Mouse (Mus musculus): ENCODE measurements at regions not wholly inside any gene's neighbourhood (a gene's known extent, or its start where the extent isn't known, plus 50 kb on each side); places are given as distances from the start of the nearest gene placed in this dataset.

- WGBS = 89% methylated on average over 5 of the region's 5 CpGs
- no peaks in the 10 kb centered on the region for H3K27me3 ChIP-seq (ENCODE audit: poor library complexity, severe bottlenecking)
- no peaks in the 10 kb centered on the region for H3K36me3 ChIP-seq (replicated peaks)
- H3K4me1 ChIP-seq = peaks cover 3% of the 10 kb centered on the region; the same call in 1 of the 2 replicates
- no peak overlapping the region for H3K4me3 ChIP-seq
- no peaks in the 10 kb centered on the region for H3K9me3 ChIP-seq
- no peak overlapping the region for H3K27ac ChIP-seq
- no peak for DNase-seq (ENCODE audit: extremely low spot score, low spot score)
These were observed 208.5 kb upstream of the Mkln1 start for GRCm38 (mm10) chr6:31190070-31190469.

GRCm38 (mm10) chr6:31190628-31191373 is 207.7 kb upstream of the Mkln1 start:
- WGBS = 65% methylated on average over 5 of the region's 5 CpGs
- H3K36me3 ChIP-seq (replicated peaks) = no peaks in the 10 kb centered on the region
- no peak for DNase-seq (ENCODE audit: extremely low spot score, low spot score)
- peaks cover 5% of the 10 kb centered on the region for H3K4me1 ChIP-seq
- H3K27me3 ChIP-seq (ENCODE audit: poor library complexity, severe bottlenecking) = no peaks in the 10 kb centered on the region
- H3K27ac ChIP-seq = no peak overlapping the region
- H3K4me3 ChIP-seq = no peak overlapping the region
- H3K9me3 ChIP-seq = no peaks in the 10 kb centered on the region

- Histone ChIP-seq H3K36me3 (replicated peaks) (no peaks in the 10 kb centered on the region), H3K27me3 (ENCODE audit: poor library complexity, severe bottlenecking) (no peaks in the 10 kb centered on the region), H3K4me1 (peaks cover 8% of the 10 kb centered on the region), H3K9me3 (no peaks in the 10 kb centered on the region), H3K27ac (no peak overlapping the region), H3K4me3 (no peak overlapping the region)
- 90% methylated on average over 14 of the region's 14 CpGs for WGBS
- DNase-seq (ENCODE audit: extremely low spot score, low spot score) = no peak
These were observed 207.0 kb upstream of the Mkln1 start for GRCm38 (mm10) chr6:31191577-31191976.

GRCm38 (mm10) chr6:31192197-31192596 is 206.3 kb upstream of the Mkln1 start:
- no peaks in the 10 kb centered on the region for H3K36me3 ChIP-seq (replicated peaks)
- H3K4me1 ChIP-seq = peaks cover 8% of the 10 kb centered on the region
- H3K9me3 ChIP-seq = no peaks in the 10 kb centered on the region
- 91% methylated on average over 4 of the region's 4 CpGs for WGBS
- H3K27me3 ChIP-seq (ENCODE audit: poor library complexity, severe bottlenecking) = no peaks in the 10 kb centered on the region
- no peak for DNase-seq (ENCODE audit: extremely low spot score, low spot score)
- no peak overlapping the region for H3K27ac ChIP-seq
- H3K4me3 ChIP-seq = no peak overlapping the region

- 87% methylated on average over 5 of the region's 5 CpGs for WGBS
- Histone ChIP-seq H3K27me3 (ENCODE audit: poor library complexity, severe bottlenecking) (no peaks in the 10 kb centered on the region), H3K36me3 (replicated peaks) (no peaks in the 10 kb centered on the region), H3K27ac (no peak overlapping the region), H3K4me3 (no peak overlapping the region), H3K9me3 (no peaks in the 10 kb centered on the region), H3K4me1 (peaks cover 8% of the 10 kb centered on the region)
- DNase-seq (ENCODE audit: extremely low spot score, low spot score) = no peak
These were observed 205.3 kb upstream of the Mkln1 start for GRCm38 (mm10) chr6:31193202-31193601.

GRCm38 (mm10) chr6:31197631-31198338 is 200.8 kb upstream of the Mkln1 start:
- H3K4me1 ChIP-seq = peaks cover 5% of the 10 kb centered on the region; the same call in 1 of the 2 replicates
- H3K27me3 ChIP-seq (ENCODE audit: poor library complexity, severe bottlenecking) = no peaks in the 10 kb centered on the region
- 62% methylated on average over 4 of the region's 4 CpGs for WGBS
- no peak overlapping the region for H3K27ac ChIP-seq
- H3K36me3 ChIP-seq (replicated peaks) = no peaks in the 10 kb centered on the region
- no peak overlapping the region for H3K4me3 ChIP-seq
- H3K9me3 ChIP-seq = no peaks in the 10 kb centered on the region
- no peak for DNase-seq (ENCODE audit: extremely low spot score, low spot score)

GRCm38 (mm10) chr6:31198340-31198739 is 200.2 kb upstream of the Mkln1 start:
- Histone ChIP-seq H3K9me3 (no peaks in the 10 kb centered on the region), H3K27me3 (ENCODE audit: poor library complexity, severe bottlenecking) (no peaks in the 10 kb centered on the region), H3K27ac (no peak overlapping the region), H3K4me3 (no peak overlapping the region), H3K4me1 (peaks cover 5% of the 10 kb centered on the region; the same call in 1 of the 2 replicates), H3K36me3 (replicated peaks) (no peaks in the 10 kb centered on the region)
- DNase-seq (ENCODE audit: extremely low spot score, low spot score) = no peak
- 85% methylated on average over 8 of the region's 8 CpGs for WGBS

- DNase-seq (ENCODE audit: extremely low spot score, low spot score) = no peak
- Histone ChIP-seq H3K27me3 (ENCODE audit: poor library complexity, severe bottlenecking) (no peaks in the 10 kb centered on the region), H3K4me3 (no peak overlapping the region), H3K9me3 (no peaks in the 10 kb centered on the region), H3K4me1 (peaks cover 3% of the 10 kb centered on the region; the same call in 1 of the 2 replicates), H3K27ac (no peak overlapping the region), H3K36me3 (replicated peaks) (no peaks in the 10 kb centered on the region)
- WGBS = 83% methylated on average over 3 of the region's 3 CpGs
These were observed 197.8 kb upstream of the Mkln1 start for GRCm38 (mm10) chr6:31200705-31201104.

GRCm38 (mm10) chr6:31201375-31201972 is 197.1 kb upstream of the Mkln1 start:
- WGBS = 85% methylated on average over 4 of the region's 4 CpGs
- Histone ChIP-seq H3K36me3 (replicated peaks) (no peaks in the 10 kb centered on the region), H3K9me3 (no peaks in the 10 kb centered on the region), H3K4me3 (no peak overlapping the region), H3K27ac (no peak overlapping the region), H3K4me1 (no peaks in the 10 kb centered on the region), H3K27me3 (ENCODE audit: poor library complexity, severe bottlenecking) (no peaks in the 10 kb centered on the region)
- DNase-seq (ENCODE audit: extremely low spot score, low spot score) = no peak

- DNase-seq (ENCODE audit: extremely low spot score, low spot score) = no peak
- no peak overlapping the region for H3K27ac ChIP-seq
- H3K4me1 ChIP-seq = no peaks in the 10 kb centered on the region
- H3K4me3 ChIP-seq = no peak overlapping the region
- no peaks in the 10 kb centered on the region for H3K27me3 ChIP-seq (ENCODE audit: poor library complexity, severe bottlenecking)
- no peaks in the 10 kb centered on the region for H3K36me3 ChIP-seq (replicated peaks)
- H3K9me3 ChIP-seq = no peaks in the 10 kb centered on the region
These were observed 195.9 kb upstream of the Mkln1 start for GRCm38 (mm10) chr6:31202594-31202993.

- Histone ChIP-seq H3K27me3 (ENCODE audit: poor library complexity, severe bottlenecking) (no peaks in the 10 kb centered on the region), H3K4me3 (no peak overlapping the region), H3K4me1 (no peaks in the 10 kb centered on the region), H3K27ac (no peak overlapping the region), H3K36me3 (replicated peaks) (no peaks in the 10 kb centered on the region), H3K9me3 (no peaks in the 10 kb centered on the region)
- DNase-seq (ENCODE audit: extremely low spot score, low spot score) = no peak
- 92% methylated on average over 3 of the region's 3 CpGs for WGBS
These were observed 194.1 kb upstream of the Mkln1 start for GRCm38 (mm10) chr6:31204434-31204833.

GRCm38 (mm10) chr6:31204839-31205238 is 193.7 kb upstream of the Mkln1 start:
- Histone ChIP-seq H3K27me3 (ENCODE audit: poor library complexity, severe bottlenecking) (no peaks in the 10 kb centered on the region), H3K36me3 (replicated peaks) (no peaks in the 10 kb centered on the region), H3K9me3 (no peaks in the 10 kb centered on the region), H3K4me3 (no peak overlapping the region), H3K27ac (no peak overlapping the region), H3K4me1 (no peaks in the 10 kb centered on the region)
- no peak for DNase-seq (ENCODE audit: extremely low spot score, low spot score)
- 81% methylated on average over 4 of the region's 4 CpGs for WGBS

- 83% methylated on average over 7 of the region's 7 CpGs for WGBS
- no peak overlapping the region for H3K4me3 ChIP-seq
- H3K27ac ChIP-seq = no peak overlapping the region
- H3K4me1 ChIP-seq = no peaks in the 10 kb centered on the region
- no peaks in the 10 kb centered on the region for H3K9me3 ChIP-seq
- no peaks in the 10 kb centered on the region for H3K36me3 ChIP-seq (replicated peaks)
- H3K27me3 ChIP-seq (ENCODE audit: poor library complexity, severe bottlenecking) = no peaks in the 10 kb centered on the region
- DNase-seq (ENCODE audit: extremely low spot score, low spot score) = no peak
These were observed 192.4 kb upstream of the Mkln1 start for GRCm38 (mm10) chr6:31206106-31206505.

Measured in forebrain, embryonic 10.5 days (tissue).